Mouse (Mus musculus): Measurements from ENCODE around the gene Rell1.

DNA sequence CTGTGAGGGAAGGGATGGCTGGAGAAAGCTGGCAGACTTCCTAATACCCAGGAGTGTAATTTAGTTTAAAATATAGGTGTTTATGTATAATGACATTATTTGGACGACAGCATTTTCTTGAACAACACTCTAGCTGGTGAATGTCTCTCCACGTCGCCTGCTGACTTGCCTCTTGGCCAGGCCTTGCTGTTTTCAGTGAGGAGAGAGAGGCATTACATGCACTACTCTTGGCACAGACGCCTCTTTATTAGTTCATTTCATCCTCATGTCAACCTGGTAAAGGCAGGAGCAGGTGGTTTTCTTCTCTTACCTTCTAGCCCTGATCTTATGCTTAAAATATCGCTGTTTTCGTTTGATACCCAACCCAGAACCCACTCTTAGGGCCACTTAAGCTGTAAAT lies 17.6 kb upstream of the Rell1 start:
- TF ChIP-seq CTCF (IDR thresholded peaks at IDR 0.05; ENCODE audit: borderline replicate concordance, insufficient read depth, low read length) (no peak), POLR2A (IDR thresholded peaks at IDR 0.05; ENCODE audit: low read depth, low read length) (no peak)

Measured in embryonic fibroblast, embryonic 13.5 days (primary cell).